Mouse (Mus musculus) gastrocnemius, adult 2 months (tissue): Measurements from ENCODE around the gene Frem1. TPM values are rescaled to one million over a fixed set of nuclear protein-coding genes. Genes with fewer than 3 reads are reported as not detected.

ENCODE experiments used
- DNase-seq: peaks from one replicate; pipeline ENCODE4 v3.0.0; 2022
- H3K27ac ChIP-seq: fragments of 200-600 bp; 2 replicates; pipeline ENCODE4 v1.8.1; 2022; ENCODE audit warnings: mild to moderate bottlenecking
- H3K4me3 ChIP-seq: fragments of 200-600 bp; 2 replicates; pipeline ENCODE4 v1.8.1; 2022; ENCODE audit warnings: mild to moderate bottlenecking, moderate library complexity
- CTCF ChIP-seq: fragments of 200-600 bp; IDR thresholded peaks from 2 replicates; pipeline ENCODE4 v1.8.1; 2022; ENCODE audit warnings: antibody characterized with exemption, mild to moderate bottlenecking, moderate library complexity
- intact Hi-C: fragments of 180-260 bp; cut with DNase I; formaldehyde crosslinking; loops from one replicate; pipeline ENCODE4 v1.15.1; 2025
- total RNA-seq, 2 experiments: library from RNA; stranded (reverse); gene quantifications; 2 replicates each; pipeline ENCODE4 v1.2.3; 2021

The Frem1 gene
- total RNA-seq, 2 experiments from 2014 or later = 0.38 to 0.64 TPM

GRCm38 (mm10) chr4:83014538-83014937, 37.6 kb downstream of the Frem1 start:
- intact Hi-C loops = no loop called here
- no peak for TF ChIP-seq CTCF
- DNase-seq = no peak
- no peak overlapping the region for H3K4me3 ChIP-seq
- no peak overlapping the region for H3K27ac ChIP-seq

DNA sequence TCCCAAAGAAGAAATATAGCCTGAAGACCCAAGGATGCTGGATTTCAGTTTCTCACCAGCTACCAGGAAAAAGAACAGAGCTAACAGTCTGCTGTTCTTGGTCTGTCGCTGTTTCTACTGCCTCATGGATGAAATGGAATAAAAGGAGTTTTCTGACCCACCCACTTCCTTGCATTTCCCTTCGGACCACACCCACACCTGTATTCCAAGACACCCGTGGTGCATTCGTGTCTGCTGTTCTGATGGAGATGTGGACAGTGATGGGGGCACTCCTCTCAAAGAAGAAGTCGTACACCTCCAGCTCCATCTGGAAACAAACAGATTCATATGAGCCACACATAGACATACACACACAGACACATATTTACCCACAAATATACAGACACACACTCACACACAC, 48.1 kb downstream of the Frem1 start:
- DNase-seq = no peak
- TF ChIP-seq CTCF = no peak
- Histone ChIP-seq H3K4me3 (no peak overlapping the region), H3K27ac (no peak overlapping the region)
- intact Hi-C loops = no loop called here

DNA sequence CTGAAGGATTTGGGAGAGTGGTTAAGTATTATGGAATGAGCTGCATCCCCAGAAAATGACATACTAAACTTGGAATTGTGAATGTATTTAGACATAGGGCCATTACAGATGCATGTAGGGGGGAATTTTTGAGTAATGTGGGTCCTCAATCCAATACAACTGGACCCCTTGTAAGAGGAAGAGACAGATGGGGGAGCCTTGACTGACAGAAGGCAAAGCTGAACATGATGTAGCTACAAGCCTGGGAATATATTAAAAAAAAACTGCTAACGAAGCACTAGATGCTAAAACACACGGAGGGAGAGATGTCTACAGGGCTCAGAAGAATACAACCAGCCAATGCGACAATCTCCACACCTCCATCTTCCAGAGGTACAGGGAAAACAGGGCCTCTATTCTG, 60.1 kb downstream of the Frem1 start:
- TF ChIP-seq CTCF = no peak
- H3K27ac ChIP-seq = no peak overlapping the region
- H3K4me3 ChIP-seq = no peak overlapping the region
- intact Hi-C loops = no loop called here
- no peak for DNase-seq

GRCm38 (mm10) chr4:82990973-82991695, 61.0 kb downstream of the Frem1 start:
- no peak for TF ChIP-seq CTCF
- H3K27ac ChIP-seq = no peak overlapping the region
- H3K4me3 ChIP-seq = no peak overlapping the region
- intact Hi-C loops = no loop called here
- DNase-seq = no peak

GRCm38 (mm10) chr4:82972381-82972780, 79.8 kb downstream of the Frem1 start:
- H3K27ac ChIP-seq = no peak overlapping the region
- no peak for TF ChIP-seq CTCF
- intact Hi-C loops = no loop called here
- H3K4me3 ChIP-seq = no peak overlapping the region
- no peak for DNase-seq

- intact Hi-C loops = no loop called here
- Histone ChIP-seq H3K4me3 (no peak overlapping the region), H3K27ac (no peak overlapping the region)
- DNase-seq = no peak
- no peak for TF ChIP-seq CTCF
Observed at GRCm38 (mm10) chr4:82970901-82971648, 81.1 kb downstream of the Frem1 start.

DNA sequence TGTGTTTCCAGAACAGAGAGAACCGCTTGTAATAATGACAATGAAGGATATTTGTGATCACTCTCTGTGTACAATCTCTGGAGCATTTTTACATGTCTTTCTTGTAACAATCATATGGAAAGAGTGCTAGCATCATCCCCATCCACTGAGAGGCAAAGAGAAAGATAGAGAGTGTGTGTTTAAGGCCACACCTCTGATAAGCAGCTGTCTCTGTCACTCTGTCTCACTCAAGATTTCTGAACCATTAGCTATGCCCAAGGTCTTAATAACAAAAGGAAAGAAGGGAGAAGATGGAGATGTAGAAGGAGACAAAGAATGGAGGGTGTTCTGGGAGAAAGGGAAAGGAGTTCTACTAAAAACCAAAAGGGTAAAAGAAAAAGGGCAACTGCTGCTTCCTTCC, 91.1 kb downstream of the Frem1 start:
- intact Hi-C loops = no loop called here
- TF ChIP-seq CTCF = no peak
- H3K4me3 ChIP-seq = no peak overlapping the region
- no peak overlapping the region for H3K27ac ChIP-seq
- DNase-seq = no peak

DNA sequence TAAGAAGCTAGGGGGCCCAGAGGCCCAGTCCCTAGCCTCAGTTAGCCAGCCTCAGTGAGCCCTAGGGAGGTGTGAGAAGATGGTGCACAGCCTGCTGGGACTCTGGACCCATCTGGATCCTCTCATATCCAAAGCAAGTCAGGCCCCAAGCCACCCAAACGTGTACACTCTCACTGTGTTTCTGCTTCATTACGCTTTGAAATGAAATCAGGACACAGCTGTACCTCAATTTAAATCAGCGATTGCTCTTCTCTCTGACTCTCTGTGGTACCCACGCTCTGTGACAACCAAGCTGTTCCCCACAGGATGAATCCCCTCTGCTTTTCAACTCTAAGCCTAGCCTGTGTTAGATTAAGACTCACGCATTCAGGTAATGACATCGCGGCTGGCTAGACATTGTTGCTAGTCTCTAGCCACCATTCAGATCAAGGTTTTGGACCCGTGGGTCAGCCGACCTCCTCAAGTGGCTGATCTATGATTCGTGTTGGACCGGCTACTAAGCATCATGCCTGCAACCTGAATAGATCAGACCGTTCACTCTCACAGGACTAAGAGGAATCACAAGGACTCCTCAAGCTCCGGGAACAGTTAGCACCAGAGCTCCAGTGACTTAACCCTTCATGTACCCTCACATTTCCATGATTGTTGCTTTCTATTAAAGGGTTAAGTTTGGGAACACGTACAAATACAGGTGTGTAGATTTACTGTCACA, 94.2 kb downstream of the Frem1 start:
- intact Hi-C loops = no loop called here
- DNase-seq = no peak
- no peak for TF ChIP-seq CTCF

DNA sequence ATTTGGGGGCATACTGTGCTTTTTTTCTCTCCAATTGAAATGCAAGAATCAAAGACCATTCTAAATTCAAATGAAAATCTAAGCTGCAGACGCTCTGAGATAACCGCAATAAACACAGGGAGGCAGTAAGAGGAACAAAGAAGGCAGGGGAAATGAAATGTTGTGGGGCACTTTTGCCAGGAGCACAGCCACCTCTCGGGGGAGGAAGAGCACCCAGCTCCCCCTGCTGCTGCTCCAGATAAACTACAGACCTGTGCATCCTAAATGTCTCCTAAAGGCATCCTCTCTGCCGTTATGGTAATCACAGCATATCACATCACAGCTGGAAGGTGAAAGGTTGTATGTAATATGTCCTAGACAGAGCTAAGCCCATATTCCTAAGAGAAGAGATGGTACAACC, 98.1 kb downstream of the Frem1 start:
- TF ChIP-seq CTCF = no peak

More for the DNA sequence above, 94.2 kb downstream of the Frem1 start:
- Histone ChIP-seq H3K27ac (no peak overlapping the region), H3K4me3 (no peak overlapping the region)

DNA sequence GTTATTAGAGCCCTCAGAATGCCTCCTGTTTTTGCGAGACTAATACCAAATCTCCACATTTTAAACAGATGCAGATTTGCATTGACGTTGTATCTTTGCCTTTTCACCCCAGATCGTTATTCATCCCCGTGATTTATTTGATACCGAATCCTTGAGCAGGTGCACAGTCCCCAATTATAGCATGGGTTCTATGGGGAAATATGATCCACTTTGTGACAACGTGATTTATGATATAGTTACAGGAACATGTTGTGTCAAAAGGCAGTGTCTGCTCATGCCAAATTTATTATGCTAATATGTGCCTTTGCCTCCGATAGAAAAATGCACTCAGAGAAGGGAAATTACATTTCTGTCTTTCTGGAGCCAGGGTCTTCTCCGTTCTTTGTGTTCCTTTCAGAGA, 102.6 kb downstream of the Frem1 start:
- H3K27ac ChIP-seq = peak overlapping the region; percentile 83
- no peak for DNase-seq

More for the DNA sequence above, 98.1 kb downstream of the Frem1 start:
- intact Hi-C loops = no loop called here
- no peak for DNase-seq
- H3K27ac ChIP-seq = no peak overlapping the region
- no peak overlapping the region for H3K4me3 ChIP-seq

DNA sequence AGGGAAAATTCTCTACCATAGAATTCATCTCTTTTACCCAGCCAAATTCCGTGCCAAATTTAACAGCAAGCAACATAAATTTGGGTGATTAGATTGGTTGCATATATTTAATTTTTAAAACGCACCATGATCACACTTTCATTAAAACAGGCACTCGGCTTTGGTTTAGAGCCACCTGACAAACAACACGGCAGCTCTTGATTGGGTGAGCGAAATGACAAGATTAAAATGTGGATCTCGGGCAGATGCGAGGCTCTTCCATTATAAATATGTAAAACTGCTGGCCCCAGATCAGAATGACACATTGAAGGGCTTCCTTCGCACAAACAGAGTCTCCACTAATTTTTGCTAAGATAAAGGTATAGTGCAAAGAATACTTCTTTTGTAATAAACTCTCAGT, 105.4 kb downstream of the Frem1 start:
- Histone ChIP-seq H3K27ac (no peak overlapping the region), H3K4me3 (no peak overlapping the region)
- DNase-seq = no peak
- no peak for TF ChIP-seq CTCF
- intact Hi-C loops = no loop called here

More for the DNA sequence above, 102.6 kb downstream of the Frem1 start:
- intact Hi-C loops = no loop called here
- H3K4me3 ChIP-seq = peak overlapping the region; percentile 32
- TF ChIP-seq CTCF = no peak

- intact Hi-C loops = no loop called here
- Histone ChIP-seq H3K27ac (peak overlapping the region; percentile 57; the same call in 1 of the 2 replicates), H3K4me3 (peak overlapping the region; percentile 19; the same call in 1 of the 2 replicates)
- TF ChIP-seq CTCF = no peak
- DNase-seq = no peak
Observed at GRCm38 (mm10) chr4:82946276-82946612, 105.9 kb downstream of the Frem1 start.
